Mouse (Mus musculus) limb, embryonic 14.5 days (tissue): ENCODE data around the gene Scn1b. TPM values are rescaled to one million over a fixed set of nuclear protein-coding genes. Genes with fewer than 3 reads are reported as not detected.

Source experiments
- ATAC-seq: fragments of 200-750 bp; cut with Nextera tagmentation; 2 replicates; pipeline ENCODE4 v1.8.0; 2017; ENCODE audit warnings: low read depth, moderate number of reproducible peaks, moderate TSS enrichment; ENCODE audit not compliant: low FRiP score
- DNase-seq: peaks from one replicate; pipeline ENCODE4 v3.0.0-alpha.2; 2015; ENCODE audit warnings: low spot score
- H3K27ac ChIP-seq: fragments of 300-500 bp; sonication (generic); replicated peaks from 2 replicates; pipeline ENCODE4 v1.5.1; 2014; ENCODE audit warnings: low read depth, mild to moderate bottlenecking, low read length, moderate library complexity, mixed read lengths
- H3K27me3 ChIP-seq: fragments of 300-500 bp; sonication (generic); 2 replicates; pipeline ENCODE4 v1.6.1; 2014; ENCODE audit warnings: low read length, mixed read lengths; ENCODE audit not compliant: control insufficient read depth, insufficient read depth
- H3K36me3 ChIP-seq: fragments of 300-500 bp; sonication (generic); 2 replicates; pipeline ENCODE4 v1.6.1; 2014; ENCODE audit warnings: mild to moderate bottlenecking, low read length, moderate library complexity, mixed read lengths; ENCODE audit not compliant: control insufficient read depth, insufficient read depth
- H3K4me1 ChIP-seq: fragments of 300-500 bp; sonication (generic); 2 replicates; pipeline ENCODE4 v1.6.1; 2014; ENCODE audit warnings: antibody characterized with exemption, low read length, mixed read lengths; ENCODE audit not compliant: control insufficient read depth, insufficient read depth
- H3K4me2 ChIP-seq: fragments of 300-500 bp; sonication (generic); replicated peaks from 2 replicates; pipeline ENCODE4 v1.6.1; 2014; ENCODE audit warnings: low read depth, mild to moderate bottlenecking, low read length, moderate library complexity; ENCODE audit not compliant: severe bottlenecking
- H3K4me3 ChIP-seq: fragments of 300-500 bp; sonication (generic); replicated peaks from 2 replicates; pipeline ENCODE4 v1.5.1; 2014; ENCODE audit warnings: low read length
- H3K9ac ChIP-seq: fragments of 300-500 bp; sonication (generic); 2 replicates; pipeline ENCODE4 v1.6.1; 2014; ENCODE audit warnings: mild to moderate bottlenecking, low read depth, low read length, moderate library complexity; ENCODE audit not compliant: severe bottlenecking
- H3K9me3 ChIP-seq: fragments of 300-500 bp; sonication (generic); 2 replicates; pipeline ENCODE4 v1.6.1; 2016; ENCODE audit warnings: low read length; ENCODE audit not compliant: control insufficient read depth
- POLR2A ChIP-seq: fragments of 200-500 bp; IDR thresholded peaks from 2 replicates; pipeline ENCODE4 v1.8.0; 2012; ENCODE audit warnings: inconsistent platforms, mild to moderate bottlenecking, moderate library complexity, borderline replicate concordance; ENCODE audit not compliant: insufficient read depth, insufficient read length; ENCODE audit errors: extremely low read depth
- WGBS: fragments of 180-500 bp; shearing (Covaris S2); extraction: QIAGEN DNeasy Blood & Tissue Kit; methylation state at CpG from one replicate; pipeline ENCODE4 v1.1.7; 2014; 5-methylcytosine and 5-hydroxymethylcytosine counted together
- polyA plus RNA-seq, 2 experiments: library from polyadenylated mRNA; depleted of rRNA in 1 of 2; stranded (reverse) in 1 of 2; unstranded in 1 of 2; fragments of >200 nt; fragmentation: Nextera tagmentation in 1 of 2; extraction: Ambion mirVana in 1 of 2; gene quantifications; 2 replicates each; pipeline versions ENCODE4 v1.2.1 to v1.2.3; 2012 to 2014

Scn1b gene
- polyA plus RNA-seq, 2 experiments: 6.5 to 15.0 TPM

DNA sequence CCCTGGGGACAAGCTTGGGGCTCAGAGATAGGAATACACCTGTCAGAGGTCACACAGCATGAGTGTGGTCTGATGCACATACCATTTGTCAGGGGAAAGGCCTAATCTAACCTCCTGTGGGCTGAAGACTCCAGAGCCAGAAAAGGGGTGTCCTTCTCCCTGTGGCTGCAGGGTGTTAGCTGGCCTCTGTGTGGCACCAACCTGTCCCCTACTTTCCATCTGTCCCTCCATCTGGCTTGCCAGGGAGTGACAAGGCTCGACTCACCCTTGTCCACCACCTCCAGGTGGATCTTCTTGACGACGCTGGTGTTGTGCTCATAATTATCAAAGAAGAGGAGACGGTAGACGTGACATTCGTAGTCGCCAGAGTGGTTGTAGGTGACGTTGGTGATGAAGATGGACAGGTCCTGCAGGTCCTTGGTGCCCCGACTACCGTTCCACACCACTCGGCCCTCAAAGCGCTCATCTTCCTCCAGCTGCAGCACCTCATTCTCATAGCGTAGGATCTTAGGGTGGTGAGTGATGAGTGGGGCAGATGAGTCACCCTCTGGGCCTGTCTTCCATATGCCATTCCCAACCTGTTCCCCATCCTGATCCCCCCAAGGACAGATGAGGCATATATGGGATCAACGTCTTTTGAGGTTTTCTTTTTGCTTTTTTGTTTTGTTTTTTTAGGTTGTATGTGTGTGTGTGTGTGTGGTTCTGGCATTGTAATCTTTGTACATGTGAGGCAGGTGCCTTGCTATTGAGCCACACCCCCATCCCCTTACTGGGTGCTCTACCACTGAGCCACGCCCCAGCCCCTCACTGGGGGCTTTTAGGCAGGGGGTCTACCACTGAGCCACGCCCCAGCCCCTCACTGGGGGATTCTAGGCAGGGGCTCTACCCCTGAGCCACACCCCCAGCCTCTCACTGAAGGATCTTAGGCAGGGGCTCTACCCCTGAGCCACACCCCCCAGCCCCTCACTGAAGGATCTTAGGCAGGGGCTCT is 3.9 kb downstream of the Scn1b start:
- DNase-seq (no peak), ATAC-seq (no peak)
- Histone ChIP-seq H3K4me2 (no peak overlapping the region), H3K4me1 (peaks cover 7% of the 10 kb centered on the region; the same call in 1 of the 2 replicates), H3K27me3 (peaks cover 25% of the 10 kb centered on the region; the same call in 1 of the 2 replicates), H3K9me3 (no peaks in the 10 kb centered on the region), H3K9ac (no peak overlapping the region), H3K27ac (no peak overlapping the region), H3K4me3 (no peak overlapping the region), H3K36me3 (no peaks in the 10 kb centered on the region)
- WGBS: 85% methylated on average over 16 of the region's 16 CpGs
- no peak for TF ChIP-seq POLR2A

DNA sequence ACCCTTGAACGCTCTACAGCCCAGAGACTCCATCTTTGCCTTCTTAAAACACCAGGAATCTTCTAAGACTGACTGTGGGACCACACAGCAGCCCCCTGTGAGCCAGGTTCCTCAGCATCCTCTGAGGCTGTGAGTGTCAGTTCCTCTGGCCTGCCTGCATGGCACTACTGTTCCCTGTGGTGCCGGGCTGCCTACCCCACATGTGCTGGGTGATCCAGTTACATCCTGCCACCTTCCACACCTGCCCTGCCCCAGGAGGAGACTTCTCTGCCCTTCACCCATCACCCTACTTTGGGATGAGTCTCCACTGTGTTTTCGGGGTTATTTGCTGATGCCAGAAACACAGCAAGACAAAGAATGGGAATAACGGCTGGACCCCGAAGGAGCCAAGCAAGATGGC is 7.2 kb downstream of the Scn1b start:
- Histone ChIP-seq H3K27me3 (no peaks in the 10 kb centered on the region), H3K4me1 (peaks cover 9% of the 10 kb centered on the region), H3K9me3 (no peaks in the 10 kb centered on the region), H3K9ac (no peak overlapping the region), H3K4me2 (no peak overlapping the region), H3K27ac (no peak overlapping the region), H3K36me3 (no peaks in the 10 kb centered on the region), H3K4me3 (no peak overlapping the region)
- WGBS: 78% methylated on average over 5 of the region's 5 CpGs
- TF ChIP-seq POLR2A: no peak
- ATAC-seq: no peak
- no peak for DNase-seq

DNA sequence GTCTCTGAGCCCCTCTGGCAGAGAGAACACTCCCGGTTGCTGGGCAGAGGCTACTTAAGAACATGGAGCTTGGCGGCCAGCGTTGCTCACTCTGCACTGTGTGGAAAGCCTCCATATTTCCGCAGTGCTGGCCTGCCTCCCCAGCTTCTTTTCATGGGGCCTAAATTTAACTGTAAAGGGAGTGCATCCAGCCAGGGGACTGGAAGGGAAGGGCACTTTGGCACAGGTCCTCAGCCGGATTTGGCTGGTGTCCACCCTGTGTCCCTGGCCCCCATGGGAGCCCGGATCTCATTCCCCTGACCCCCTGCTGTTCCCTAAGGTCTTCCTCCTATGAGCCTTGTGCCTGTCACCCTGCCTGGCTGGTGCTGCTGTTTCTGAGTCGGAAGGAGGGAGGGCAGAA is 8.3 kb downstream of the Scn1b start:
- DNase-seq: no peak
- H3K4me3 ChIP-seq: no peak overlapping the region
- no peaks in the 10 kb centered on the region for H3K9me3 ChIP-seq
- WGBS: 80% methylated on average over 7 of the region's 7 CpGs
- no peak for TF ChIP-seq POLR2A
- H3K27me3 ChIP-seq: no peaks in the 10 kb centered on the region
- no peak overlapping the region for H3K9ac ChIP-seq
- no peak for ATAC-seq
- no peaks in the 10 kb centered on the region for H3K36me3 ChIP-seq
- no peak overlapping the region for H3K27ac ChIP-seq
- H3K4me1 ChIP-seq: peaks cover 9% of the 10 kb centered on the region
- no peak overlapping the region for H3K4me2 ChIP-seq

DNA sequence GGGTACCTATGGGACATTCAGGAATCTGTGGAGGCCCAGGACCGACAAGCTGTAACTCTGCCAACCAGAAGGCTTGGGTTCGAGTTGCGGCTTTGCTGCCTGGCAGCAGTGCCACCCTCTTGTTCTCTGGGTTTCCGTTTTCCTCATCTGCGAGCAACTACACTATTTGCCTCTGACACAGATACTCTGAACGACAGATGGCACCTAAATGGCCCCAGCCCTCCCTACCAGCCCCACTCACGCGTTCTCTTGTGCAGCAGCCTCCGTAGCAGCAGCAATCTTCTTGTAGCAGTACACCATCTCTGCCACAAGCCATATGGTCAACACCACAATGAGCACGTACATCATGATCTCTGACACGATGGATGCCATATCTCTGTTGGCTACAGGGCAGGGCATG is 9.3 kb downstream of the Scn1b start:
- no peak for DNase-seq
- Histone ChIP-seq H3K4me2 (no peak overlapping the region), H3K4me3 (no peak overlapping the region), H3K4me1 (peaks cover 9% of the 10 kb centered on the region), H3K27me3 (no peaks in the 10 kb centered on the region), H3K9me3 (no peaks in the 10 kb centered on the region), H3K27ac (no peak overlapping the region), H3K9ac (no peak overlapping the region), H3K36me3 (no peaks in the 10 kb centered on the region)
- 83% methylated on average over 11 of the region's 11 CpGs for WGBS
- no peak for TF ChIP-seq POLR2A
- ATAC-seq: no peak

DNA sequence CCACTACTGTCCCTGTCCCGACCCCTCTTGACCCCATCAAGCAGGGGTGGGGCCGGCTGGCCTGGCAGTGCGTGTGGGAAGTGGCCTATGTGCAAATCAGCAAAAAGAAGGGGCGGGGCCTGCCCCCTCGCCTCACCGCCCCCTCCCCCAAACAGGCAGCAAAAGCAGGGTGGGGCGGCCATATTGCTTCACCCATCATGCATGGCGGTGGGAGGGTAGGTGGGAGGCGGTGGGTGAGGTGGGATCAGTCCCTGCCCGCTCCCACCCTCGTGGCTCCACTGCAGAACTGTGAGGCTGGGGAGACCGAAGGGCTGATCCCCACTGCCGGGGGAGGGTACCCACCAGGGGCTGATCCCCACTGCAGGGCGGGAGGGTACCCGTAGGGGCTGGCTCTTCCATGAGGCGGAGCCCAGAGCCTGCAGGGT is 10.1 kb downstream of the Scn1b start:
- ATAC-seq (no peak), DNase-seq (no peak)
- TF ChIP-seq POLR2A: no peak
- Histone ChIP-seq H3K36me3 (no peaks in the 10 kb centered on the region), H3K4me3 (no peak overlapping the region), H3K9ac (no peak overlapping the region), H3K9me3 (no peaks in the 10 kb centered on the region), H3K27ac (no peak overlapping the region), H3K4me2 (no peak overlapping the region), H3K4me1 (peaks cover 9% of the 10 kb centered on the region), H3K27me3 (no peaks in the 10 kb centered on the region)
- 42% methylated on average over 11 of the region's 16 CpGs for WGBS
